Comparison of ENCODE assay signal across 19 mouse cellular contexts in the genomic region with DNA sequence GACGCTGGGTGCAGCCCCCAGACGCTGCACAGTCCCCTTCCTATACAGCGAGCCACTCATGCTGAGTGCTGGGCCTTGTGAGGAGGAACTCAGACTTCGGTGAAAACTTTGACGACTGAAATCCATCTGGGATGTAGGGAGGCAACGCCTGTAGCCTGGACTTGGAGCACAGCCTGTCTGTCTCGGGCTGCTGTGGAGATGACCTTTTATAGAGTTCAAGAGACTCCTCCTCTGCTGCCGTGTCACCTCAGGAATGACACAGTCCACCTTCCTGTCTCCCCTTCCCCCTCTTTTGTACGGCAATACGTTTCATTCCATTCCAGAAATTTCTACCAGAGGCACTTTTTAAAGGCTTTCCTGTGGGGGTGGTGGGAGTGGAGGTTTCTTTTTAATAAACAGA. TPM values are rescaled to one million over a fixed set of nuclear protein-coding genes. Genes with fewer than 3 reads are reported as not detected.
A peak's percentile ranks its signal among the peaks of the same experiment; 100 is the strongest.
DNase-seq lines count a peak whose midpoint lies in the region; ATAC-seq and TF ChIP-seq lines count a peak whose summit lies in the region.
"Had no signal": no experiment of that assay in that cellular context is flagged by ENCODE, and none has a peak within 500 bp of the region (broad histone marks: within the 10 kb centered on the region; RNA-seq: fewer than 3 reads in every experiment).

Gene Krt20, minus strand, starts transcription at position 179 of the 400 bp plus-strand sequence.

- no peaks in the 10 kb centered on the region for H3K9me3 ChIP-seq in heart, embryonic 13.5 days
- no peaks in the 10 kb centered on the region for H3K9me3 ChIP-seq in intestine, embryonic 15.5 days
- H3K9me3 ChIP-seq in liver, embryonic 16.5 days (replicated peaks; ENCODE audit: control insufficient read depth, low read length), result no peaks in the 10 kb centered on the region
- H3K9me3 ChIP-seq: limb, embryonic 13.5 days had no signal

- TF ChIP-seq CTCF in left cerebral cortex, adult 2 months (IDR thresholded peaks at IDR 0.05), result no peak

- ATAC-seq in heart, embryonic 13.5 days (ENCODE audit: extremely low read depth, insufficient number of reproducible peaks, low FRiP score, low TSS enrichment), result no peak
- no peak for ATAC-seq in intestine, embryonic 15.5 days
- ATAC-seq in liver, embryonic 16.5 days (ENCODE audit: low read depth), result peak; percentile 75; the same call in 1 of the 2 replicates
- ATAC-seq: activated CD4-positive, CD25-positive, alpha-beta regulatory T cell, adult 4 months; hindbrain, postnatal 0 days had no signal

- peak within 1 kb of the TSS; percentile 48 for H3K4me2 ChIP-seq in heart, embryonic 13.5 days
- H3K4me2 ChIP-seq in intestine, embryonic 15.5 days (replicated peaks), result peak within 1 kb of the TSS; percentile 33
- H3K4me2 ChIP-seq in liver, embryonic 16.5 days (ENCODE audit: low read depth, low read length), result peak within 1 kb of the TSS; percentile 39
- H3K4me2 ChIP-seq: limb, embryonic 13.5 days; midbrain, embryonic 11.5 days had no signal

- no peak within 1 kb of the TSS for H3K4me3 ChIP-seq in heart, embryonic 13.5 days
- peak within 1 kb of the TSS; percentile 30 for H3K4me3 ChIP-seq in intestine, embryonic 15.5 days (replicated peaks)
- H3K4me3 ChIP-seq in liver, embryonic 16.5 days (ENCODE audit: low read depth, low read length), result peak within 1 kb of the TSS; percentile 53
- no peak within 1 kb of the TSS for H3K4me3 ChIP-seq in left cerebral cortex, adult 2 months
- H3K4me3 ChIP-seq: limb, embryonic 13.5 days had no signal

- no peaks in the 10 kb centered on the region for H3K27me3 ChIP-seq in heart, embryonic 13.5 days (replicated peaks)
- no peaks in the 10 kb centered on the region for H3K27me3 ChIP-seq in intestine, embryonic 15.5 days (replicated peaks)
- no peaks in the 10 kb centered on the region for H3K27me3 ChIP-seq in liver, embryonic 16.5 days (ENCODE audit: control insufficient read depth, insufficient read depth, low read depth, low read length)
- H3K27me3 ChIP-seq: limb, embryonic 13.5 days had no signal

- no peak within 1 kb of the TSS for H3K27ac ChIP-seq in heart, embryonic 13.5 days (replicated peaks)
- H3K27ac ChIP-seq in intestine, embryonic 15.5 days, result 0 out of 2 replicates have a peak within 1 kb of the TSS, but pooled peaks have one; percentile 36
- no peak within 1 kb of the TSS for H3K27ac ChIP-seq in liver, embryonic 16.5 days (ENCODE audit: low read length)
- H3K27ac ChIP-seq in left cerebral cortex, adult 2 months, result no peak within 1 kb of the TSS
- H3K27ac ChIP-seq: hindbrain, postnatal 0 days; limb, embryonic 13.5 days had no signal

- 22% methylated on average over 10 of the region's 10 CpGs for WGBS in heart, embryonic 13.5 days
- WGBS in intestine, embryonic 15.5 days, result 16% methylated on average over 10 of the region's 10 CpGs
- 35% methylated on average over 10 of the region's 10 CpGs for WGBS in liver, embryonic 16.5 days (ENCODE audit: insufficient replicate concordance)

- intact Hi-C loops in heart, postnatal 36 days (cut with DNase I), result no loop called here
- intact Hi-C loops in left cerebral cortex, adult 2 months (cut with DNase I), result no loop called here

- peaks cover 8% of the 10 kb centered on the region for H3K4me1 ChIP-seq in heart, embryonic 13.5 days
- peaks cover 9% of the 10 kb centered on the region; the same call in 1 of the 2 replicates for H3K4me1 ChIP-seq in intestine, embryonic 15.5 days (replicated peaks)
- H3K4me1 ChIP-seq in liver, embryonic 16.5 days (ENCODE audit: control insufficient read depth, low read depth, low read length), result no peaks in the 10 kb centered on the region
- H3K4me1 ChIP-seq: limb, embryonic 13.5 days had no signal

- DNase-seq in heart, postnatal 36 days, result no peak
- peak; percentile 17 for DNase-seq in ZHBTc4 (ENCODE audit: low read depth, low spot score)
- no peak for DNase-seq in left cerebral cortex, adult 18-20 months (ENCODE audit: low spot score in 2 of 2)
- DNase-seq in left cerebral cortex, adult 2 months (ENCODE audit: extremely low spot score in 1 of 2, low spot score in 2 of 2), result no peak
- DNase-seq in right cerebral cortex, postnatal 4 days, result no peak
- DNase-seq: cerebellum, adult 11 months; kidney, postnatal 10 days; lung, postnatal 14 days; thymus, adult 2 months had no signal

- H3K36me3 ChIP-seq in heart, embryonic 13.5 days, result no peaks in the 10 kb centered on the region
- H3K36me3 ChIP-seq in intestine, embryonic 15.5 days, result no peaks in the 10 kb centered on the region
- H3K36me3 ChIP-seq in liver, embryonic 16.5 days (ENCODE audit: control insufficient read depth, insufficient read depth), result no peaks in the 10 kb centered on the region
- H3K36me3 ChIP-seq: limb, embryonic 13.5 days had no signal

- no peak within 1 kb of the TSS for H3K9ac ChIP-seq in heart, embryonic 13.5 days
- H3K9ac ChIP-seq in intestine, embryonic 15.5 days, result 0 out of 2 replicates have a peak within 1 kb of the TSS, but pooled peaks have one; percentile 13
- peak within 1 kb of the TSS; percentile 25 for H3K9ac ChIP-seq in liver, embryonic 16.5 days (ENCODE audit: low read depth, low read length)
- H3K9ac ChIP-seq: limb, embryonic 13.5 days had no signal

RNA-seq across cellular contexts. Expression of gene Krt20, which starts in this region (rescaled TPM):
- 2.3 and 3.2 TPM in 2 replicates for polyA plus RNA-seq in heart, embryonic 13.5 days (2015; fragmentation: Nextera tagmentation; extraction: Ambion mirVana)
- total RNA-seq in heart, postnatal 36 days (2021), result not detected
- 64.3 and 72.9 TPM in 2 replicates for polyA plus RNA-seq in intestine, embryonic 15.5 days (2015; fragmentation: Nextera tagmentation; extraction: Ambion mirVana)
- 33.8 and 34.8 TPM in 2 replicates for polyA plus RNA-seq in liver, embryonic 16.5 days (2015; fragmentation: Nextera tagmentation; extraction: Ambion mirVana)
- total RNA-seq in left cerebral cortex, adult 18-20 months (2021), result not detected
- total RNA-seq in left cerebral cortex, adult 2 months (2021), result not detected
- total RNA-seq: common myeloid progenitor, adult 5-6 weeks; hindbrain, postnatal 0 days; layer of hippocampus, postnatal 14 days; neutrophil, adult 5-6 weeks had no signal

Comparison
In these comparisons a context has a peak if more than half of its experiments do, and no peak if none do; other contexts are left out.
1. H3K4me3 ChIP-seq: peak in intestine, embryonic 15.5 days (single experiment) and liver, embryonic 16.5 days (single experiment); none in heart, embryonic 13.5 days (single experiment) and left cerebral cortex, adult 2 months (single experiment).
2. Peak in every context shown above with its lines, with median percentiles within 50 percentile points of each other: H3K4me2 ChIP-seq.